Mouse (Mus musculus): Measurements from ENCODE around the gene Exosc9. TPM values are rescaled to one million over a fixed set of nuclear protein-coding genes. Genes with fewer than 3 reads are reported as not detected.
A peak's percentile ranks its signal among the peaks of the same experiment; 100 is the strongest.

The Exosc9 gene
- polyA plus RNA-seq, 1 experiment, result 9.8 TPM

- 29% methylated on average over 4 of the region's 4 CpGs for WGBS
- no peak for TF ChIP-seq CTCF (conservative IDR thresholded peaks at IDR 0.05; ENCODE audit: insufficient read depth, insufficient read length, low read depth, low read length)
- TF ChIP-seq POLR2A (IDR thresholded peaks at IDR 0.05; ENCODE audit: low read depth, low read length), result no peak
- H3K4me1 ChIP-seq (ENCODE audit: control insufficient read depth, insufficient read depth, low read length), result no peaks in the 10 kb centered on the region
- no peak for DNase-seq
- H3K27ac ChIP-seq (ENCODE audit: insufficient read depth, low read depth, low read length), result no peak overlapping the region
- no peaks in the 10 kb centered on the region for H3K36me3 ChIP-seq (ENCODE audit: control insufficient read depth, insufficient read depth, low read length)
- no peaks in the 10 kb centered on the region; the same call in none of the 2 replicates for H3K27me3 ChIP-seq (replicated peaks; ENCODE audit: control insufficient read depth, insufficient read depth, low read length)
- no peak overlapping the region for H3K4me3 ChIP-seq (ENCODE audit: insufficient read depth, low read depth, low read length)
Measured at GRCm38 (mm10) chr3:36522137-36522536, 30.3 kb upstream of the Exosc9 start.

- Histone ChIP-seq H3K27ac (ENCODE audit: insufficient read depth, low read depth, low read length) (no peak overlapping the region), H3K4me3 (ENCODE audit: insufficient read depth, low read depth, low read length) (no peak overlapping the region), H3K36me3 (ENCODE audit: control insufficient read depth, insufficient read depth, low read length) (no peaks in the 10 kb centered on the region), H3K27me3 (replicated peaks; ENCODE audit: control insufficient read depth, insufficient read depth, low read length) (no peaks in the 10 kb centered on the region; the same call in none of the 2 replicates), H3K4me1 (ENCODE audit: control insufficient read depth, insufficient read depth, low read length) (no peaks in the 10 kb centered on the region)
- TF ChIP-seq CTCF (conservative IDR thresholded peaks at IDR 0.05; ENCODE audit: insufficient read depth, insufficient read length, low read depth, low read length), result no peak
- TF ChIP-seq POLR2A (IDR thresholded peaks at IDR 0.05; ENCODE audit: low read depth, low read length), result no peak
- DNase-seq, result no peak
- 71% methylated on average over 3 of the region's 3 CpGs for WGBS
Measured at GRCm38 (mm10) chr3:36524466-36524865, 27.9 kb upstream of the Exosc9 start.

GRCm38 (mm10) chr3:36530345-36530744, 22.1 kb upstream of the Exosc9 start:
- peaks cover 4% of the 10 kb centered on the region; the same call in 1 of the 2 replicates for H3K4me1 ChIP-seq (ENCODE audit: control insufficient read depth, insufficient read depth, low read length)
- DNase-seq, result no peak
- WGBS, result 90% methylated on average over 6 of the region's 6 CpGs

GRCm38 (mm10) chr3:36530781-36531180, 21.6 kb upstream of the Exosc9 start:
- Histone ChIP-seq H3K27me3 (replicated peaks; ENCODE audit: control insufficient read depth, insufficient read depth, low read length) (no peaks in the 10 kb centered on the region; the same call in 1 of the 2 replicates), H3K4me3 (ENCODE audit: insufficient read depth, low read depth, low read length) (no peak overlapping the region), H3K4me1 (ENCODE audit: control insufficient read depth, insufficient read depth, low read length) (peaks cover 4% of the 10 kb centered on the region; the same call in 1 of the 2 replicates), H3K27ac (ENCODE audit: insufficient read depth, low read depth, low read length) (no peak overlapping the region), H3K36me3 (ENCODE audit: control insufficient read depth, insufficient read depth, low read length) (no peaks in the 10 kb centered on the region)
- no peak for DNase-seq
- WGBS, result 92% methylated on average over 5 of the region's 5 CpGs
- TF ChIP-seq CTCF (conservative IDR thresholded peaks at IDR 0.05; ENCODE audit: insufficient read depth, insufficient read length, low read depth, low read length) (no peak), POLR2A (IDR thresholded peaks at IDR 0.05; ENCODE audit: low read depth, low read length) (no peak)

More at GRCm38 (mm10) chr3:36530345-36530744, 22.1 kb upstream of the Exosc9 start:
- TF ChIP-seq CTCF (conservative IDR thresholded peaks at IDR 0.05; ENCODE audit: insufficient read depth, insufficient read length, low read depth, low read length) (no peak), POLR2A (IDR thresholded peaks at IDR 0.05; ENCODE audit: low read depth, low read length) (no peak)
- no peaks in the 10 kb centered on the region for H3K36me3 ChIP-seq (ENCODE audit: control insufficient read depth, insufficient read depth, low read length)
- no peak overlapping the region for H3K27ac ChIP-seq (ENCODE audit: insufficient read depth, low read depth, low read length)
- no peaks in the 10 kb centered on the region; the same call in 1 of the 2 replicates for H3K27me3 ChIP-seq (replicated peaks; ENCODE audit: control insufficient read depth, insufficient read depth, low read length)
- no peak overlapping the region for H3K4me3 ChIP-seq (ENCODE audit: insufficient read depth, low read depth, low read length)

- 81% methylated on average over 2 of the region's 2 CpGs for WGBS
- Histone ChIP-seq H3K4me1 (ENCODE audit: control insufficient read depth, insufficient read depth, low read length) (peaks cover 4% of the 10 kb centered on the region; the same call in 1 of the 2 replicates), H3K27me3 (replicated peaks; ENCODE audit: control insufficient read depth, insufficient read depth, low read length) (no peaks in the 10 kb centered on the region; the same call in 1 of the 2 replicates), H3K4me3 (ENCODE audit: insufficient read depth, low read depth, low read length) (no peak overlapping the region), H3K36me3 (ENCODE audit: control insufficient read depth, insufficient read depth, low read length) (no peaks in the 10 kb centered on the region), H3K27ac (ENCODE audit: insufficient read depth, low read depth, low read length) (no peak overlapping the region)
- no peak for DNase-seq
- no peak for TF ChIP-seq CTCF (conservative IDR thresholded peaks at IDR 0.05; ENCODE audit: insufficient read depth, insufficient read length, low read depth, low read length)
- TF ChIP-seq POLR2A (IDR thresholded peaks at IDR 0.05; ENCODE audit: low read depth, low read length), result no peak
Measured at GRCm38 (mm10) chr3:36531242-36531641, 21.2 kb upstream of the Exosc9 start.

GRCm38 (mm10) chr3:36531979-36532542, 20.3 kb upstream of the Exosc9 start:
- TF ChIP-seq CTCF (conservative IDR thresholded peaks at IDR 0.05; ENCODE audit: insufficient read depth, insufficient read length, low read depth, low read length), result no peak
- no peak for TF ChIP-seq POLR2A (IDR thresholded peaks at IDR 0.05; ENCODE audit: low read depth, low read length)
- no peak overlapping the region for H3K27ac ChIP-seq (ENCODE audit: insufficient read depth, low read depth, low read length)
- 8% methylated on average over 18 of the region's 18 CpGs for WGBS
- peak overlapping the region; percentile 44 for H3K4me3 ChIP-seq (ENCODE audit: insufficient read depth, low read depth, low read length)
- peaks cover 4% of the 10 kb centered on the region; the same call in 1 of the 2 replicates for H3K4me1 ChIP-seq (ENCODE audit: control insufficient read depth, insufficient read depth, low read length)
- H3K36me3 ChIP-seq (ENCODE audit: control insufficient read depth, insufficient read depth, low read length), result no peaks in the 10 kb centered on the region
- H3K27me3 ChIP-seq (replicated peaks; ENCODE audit: control insufficient read depth, insufficient read depth, low read length), result no peaks in the 10 kb centered on the region; the same call in 1 of the 2 replicates
- no peak for DNase-seq

- TF ChIP-seq CTCF (conservative IDR thresholded peaks at IDR 0.05; ENCODE audit: insufficient read depth, insufficient read length, low read depth, low read length) (no peak), POLR2A (IDR thresholded peaks at IDR 0.05; ENCODE audit: low read depth, low read length) (no peak)
- DNase-seq, result no peak
- H3K36me3 ChIP-seq (ENCODE audit: control insufficient read depth, insufficient read depth, low read length), result no peaks in the 10 kb centered on the region
- H3K4me1 ChIP-seq (ENCODE audit: control insufficient read depth, insufficient read depth, low read length), result peaks cover 4% of the 10 kb centered on the region; the same call in 1 of the 2 replicates
- H3K27me3 ChIP-seq (replicated peaks; ENCODE audit: control insufficient read depth, insufficient read depth, low read length), result no peaks in the 10 kb centered on the region; the same call in 1 of the 2 replicates
- H3K27ac ChIP-seq (ENCODE audit: insufficient read depth, low read depth, low read length), result no peak overlapping the region
- WGBS, result 62% methylated on average over 7 of the region's 7 CpGs
- no peak overlapping the region for H3K4me3 ChIP-seq (ENCODE audit: insufficient read depth, low read depth, low read length)
Measured at GRCm38 (mm10) chr3:36532738-36533137, 19.7 kb upstream of the Exosc9 start.

Data from kidney, adult 2 months (tissue).